Mouse (Mus musculus): ENCODE results near the gene Nkd1. TPM values are rescaled to one million over a fixed set of nuclear protein-coding genes. Genes with fewer than 3 reads are reported as not detected.

Gene Nkd1
- total RNA-seq, 2 experiments from 2014 or later = 1.3 to 1.8 TPM

DNA sequence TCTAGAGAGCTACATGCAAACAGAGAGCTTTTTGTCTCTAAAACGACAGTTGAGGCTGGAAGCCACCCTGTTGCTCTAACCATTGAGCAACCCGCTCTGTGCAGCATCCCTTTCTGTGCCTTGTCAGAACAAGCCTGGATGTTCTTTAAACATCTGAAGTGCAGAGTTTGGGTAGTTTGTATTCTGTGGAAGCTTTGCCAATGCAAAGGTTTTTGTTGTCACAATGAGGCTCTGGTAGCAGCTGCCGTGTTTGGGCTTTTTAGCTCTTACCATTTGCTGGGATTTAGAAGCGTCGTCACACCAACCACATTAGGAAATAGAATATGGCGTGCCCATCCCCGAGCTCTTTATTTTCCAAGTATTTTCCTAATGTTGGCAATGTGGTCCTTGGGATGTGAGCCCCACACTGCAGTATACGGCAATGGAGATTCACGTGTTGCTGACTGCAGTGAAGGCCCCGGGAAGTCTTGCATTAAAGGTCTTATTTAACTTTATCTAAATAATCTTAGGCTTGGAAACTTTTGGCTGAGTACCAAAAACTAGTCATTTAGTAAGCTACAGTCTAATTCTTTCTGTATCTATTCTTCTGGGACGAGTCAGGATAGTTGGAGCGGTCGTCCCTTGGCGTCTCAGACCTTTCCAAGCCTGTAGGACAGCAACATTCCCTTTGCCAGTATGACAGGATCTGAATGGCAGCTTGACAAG, 51.9 kb downstream of the Nkd1 start:
- no peak for DNase-seq (ENCODE audit: low spot score)

DNA sequence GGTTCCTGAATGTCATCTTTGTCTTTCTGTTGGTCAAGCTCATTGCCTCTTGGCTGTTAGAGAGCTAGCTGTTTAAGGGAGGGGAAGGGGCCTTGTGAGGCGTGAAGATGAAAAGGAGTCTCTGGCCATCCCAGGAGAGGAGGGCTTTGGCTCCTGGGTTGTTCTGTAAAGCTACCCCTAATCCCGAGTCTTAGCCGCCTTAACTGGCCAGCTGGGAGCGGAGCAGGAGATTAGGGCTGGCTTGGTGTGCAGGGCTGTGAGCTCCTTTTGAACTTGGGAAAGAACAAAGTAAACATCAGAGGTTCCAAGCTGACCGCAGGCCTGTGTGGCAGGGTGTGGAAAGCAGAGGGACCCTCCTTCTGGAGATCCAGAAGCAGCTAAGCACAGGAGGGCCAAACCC, 53.8 kb downstream of the Nkd1 start:
- DNase-seq (ENCODE audit: low spot score) = no peak

DNA sequence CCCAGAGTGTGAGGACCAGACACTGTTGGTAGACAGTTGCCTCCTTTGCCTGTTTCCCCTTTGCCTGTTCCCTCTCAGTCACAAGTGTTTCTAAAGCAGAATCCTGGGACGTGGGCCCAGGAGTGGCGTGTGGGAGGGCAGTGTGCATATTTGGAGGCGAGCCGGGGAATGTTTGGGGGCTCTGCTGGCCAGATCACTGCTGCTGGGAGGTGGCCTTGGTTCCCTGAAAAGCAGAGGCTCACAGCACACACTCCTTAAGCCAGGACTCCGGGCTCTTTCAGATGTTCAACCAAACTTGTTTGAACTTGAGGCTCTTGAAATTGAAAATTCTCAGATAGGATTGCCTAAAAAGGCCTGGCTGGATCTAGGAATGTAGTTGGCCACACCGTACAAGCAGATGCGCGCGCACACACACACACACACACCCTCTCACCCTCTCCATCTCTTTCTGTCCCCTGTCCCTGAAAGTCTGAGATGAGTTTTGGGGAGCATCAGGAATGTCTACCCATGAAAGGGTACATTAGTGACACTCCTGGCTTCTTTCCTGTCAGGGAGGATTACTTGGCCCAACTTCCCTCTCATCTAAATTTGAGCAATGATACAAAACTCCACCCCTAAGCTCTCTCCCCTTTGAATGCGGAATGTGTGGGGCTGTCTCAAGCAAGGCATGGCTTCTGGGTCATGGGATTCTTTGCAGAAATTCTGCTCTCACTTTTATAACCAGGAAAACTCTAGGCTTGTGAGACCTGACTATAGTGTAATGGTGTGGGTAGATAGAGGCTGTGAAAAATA, 55.4 kb downstream of the Nkd1 start:
- DNase-seq (ENCODE audit: low spot score) = peak; percentile 21

DNA sequence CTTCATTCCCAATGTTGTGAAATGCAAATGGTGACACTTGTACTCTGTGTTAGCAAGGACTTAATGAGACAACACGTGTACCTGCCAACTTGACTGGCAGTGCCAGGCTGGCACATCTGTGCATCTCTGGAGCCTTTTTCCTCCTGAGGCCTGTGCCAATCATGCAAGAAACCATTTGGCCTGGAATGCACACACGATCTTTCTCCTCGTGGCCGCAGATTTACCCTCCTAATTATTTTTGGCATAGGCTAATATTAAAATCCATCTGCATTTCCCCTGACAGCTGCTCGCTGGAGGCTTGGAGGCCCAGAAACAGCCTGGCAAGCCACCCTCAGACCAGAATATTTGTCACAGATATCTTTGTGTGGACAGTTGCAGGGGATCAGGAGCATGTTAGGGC, 56.5 kb downstream of the Nkd1 start:
- no peak for DNase-seq (ENCODE audit: low spot score)

DNA sequence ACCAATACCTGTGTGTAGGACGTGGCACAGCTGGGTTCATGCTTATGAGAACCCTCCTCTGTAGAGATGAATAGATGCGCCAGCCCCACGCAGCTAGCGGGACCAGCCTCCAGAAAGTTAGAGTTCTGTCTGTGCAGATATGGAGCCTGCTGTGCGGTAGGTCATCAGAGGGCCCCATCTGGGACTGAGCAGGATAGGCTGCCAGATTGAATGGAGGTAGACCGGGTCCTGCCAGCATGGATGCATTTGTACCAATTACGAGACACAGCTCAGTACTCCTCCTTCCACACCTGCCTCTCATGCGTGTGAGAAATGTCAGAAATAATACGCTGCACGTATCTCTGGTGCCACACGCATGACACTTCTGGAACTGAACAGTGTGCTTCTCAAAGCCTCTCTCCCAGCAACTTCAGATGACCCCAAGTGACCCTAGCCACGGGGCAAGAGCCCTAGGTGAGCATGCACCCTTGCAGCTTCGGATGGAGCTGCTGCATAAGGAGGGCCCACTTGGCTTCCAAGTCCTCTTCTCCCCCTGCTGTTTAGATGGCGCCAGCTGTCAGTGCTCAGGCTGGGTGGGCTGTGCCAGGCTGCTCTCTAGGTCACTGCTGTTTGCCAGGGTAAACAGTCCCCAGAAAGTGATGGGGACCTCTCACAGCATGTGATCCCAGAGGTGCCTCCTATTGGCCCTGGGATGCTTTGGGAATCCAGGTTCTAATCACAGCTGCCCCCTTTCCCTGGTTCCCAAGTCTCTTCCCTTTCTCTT, 57.4 kb downstream of the Nkd1 start:
- DNase-seq (ENCODE audit: low spot score) = no peak

DNA sequence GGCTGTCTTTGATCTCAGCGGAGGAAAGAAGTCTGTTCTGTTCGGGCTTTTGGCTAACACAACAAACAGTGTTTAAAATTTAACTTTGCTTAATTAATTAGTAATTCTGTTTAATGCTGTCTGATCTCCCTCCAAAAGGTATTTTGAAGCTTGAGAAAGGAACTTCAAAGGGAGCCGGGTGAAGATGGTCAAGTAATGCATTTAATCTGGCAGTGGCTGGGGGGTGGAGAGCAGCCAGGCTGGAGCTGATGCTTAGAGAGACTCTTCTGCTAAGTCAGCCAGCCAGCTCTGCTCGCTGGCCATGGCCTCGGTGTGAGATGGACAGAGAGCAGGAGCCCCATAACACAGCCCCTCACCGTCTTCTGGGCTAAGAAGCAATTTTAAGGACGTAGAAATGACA, 58.1 kb downstream of the Nkd1 start:
- no peak for DNase-seq (ENCODE audit: low spot score)

DNA sequence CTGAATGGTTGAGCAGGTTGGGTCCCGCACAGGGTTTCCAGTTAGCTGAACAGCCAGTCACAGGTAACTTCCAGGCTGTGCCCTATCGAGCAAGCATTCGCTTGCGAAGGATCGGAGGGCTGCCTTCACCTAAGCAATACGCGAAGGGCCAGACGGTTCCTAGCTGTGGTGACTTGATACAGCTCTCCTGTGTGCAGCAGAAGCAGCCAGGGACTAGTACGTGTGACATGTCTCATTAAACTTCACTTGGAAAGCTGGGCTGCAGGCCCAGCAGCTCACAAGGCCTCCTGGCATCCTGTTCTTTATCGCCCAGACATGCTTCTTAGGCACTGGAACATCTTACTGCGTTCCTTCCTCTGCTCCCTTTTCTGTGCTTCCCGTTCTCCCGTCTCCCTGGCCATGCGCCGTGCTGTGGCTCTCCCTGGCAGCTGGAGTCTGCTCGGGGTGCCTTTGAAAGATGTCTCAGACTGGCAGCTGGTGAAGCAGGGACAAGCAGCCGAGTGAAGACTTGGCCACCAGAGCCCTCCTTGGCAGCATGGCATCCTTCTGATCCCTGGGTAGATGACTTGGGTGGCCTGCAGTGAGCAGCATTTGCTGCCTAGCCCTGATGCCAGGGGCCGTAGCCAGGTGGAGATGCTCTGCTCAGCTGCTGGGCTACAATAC, 58.6 kb downstream of the Nkd1 start:
- no peak for DNase-seq (ENCODE audit: low spot score)

DNA sequence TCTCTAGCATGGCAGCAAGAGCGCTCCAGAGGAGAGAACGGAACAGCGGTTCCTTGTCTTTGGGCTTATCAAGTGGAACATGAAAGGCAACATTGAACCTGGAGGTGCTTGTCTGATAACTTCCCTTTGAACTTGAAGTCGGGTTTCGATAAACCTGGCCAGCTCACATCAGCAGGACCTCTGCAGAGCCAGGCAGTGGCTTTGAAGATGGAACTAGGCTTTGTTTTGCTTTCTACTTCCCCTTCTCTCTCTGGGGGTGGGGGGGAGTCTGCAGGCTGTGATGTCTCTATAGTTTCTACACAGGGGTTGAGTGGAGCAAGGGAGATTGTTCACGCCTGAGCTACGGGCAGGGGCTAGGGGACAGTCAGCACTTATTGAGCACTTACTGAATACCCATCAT, 59.6 kb downstream of the Nkd1 start:
- no peak for DNase-seq (ENCODE audit: low spot score)

DNA sequence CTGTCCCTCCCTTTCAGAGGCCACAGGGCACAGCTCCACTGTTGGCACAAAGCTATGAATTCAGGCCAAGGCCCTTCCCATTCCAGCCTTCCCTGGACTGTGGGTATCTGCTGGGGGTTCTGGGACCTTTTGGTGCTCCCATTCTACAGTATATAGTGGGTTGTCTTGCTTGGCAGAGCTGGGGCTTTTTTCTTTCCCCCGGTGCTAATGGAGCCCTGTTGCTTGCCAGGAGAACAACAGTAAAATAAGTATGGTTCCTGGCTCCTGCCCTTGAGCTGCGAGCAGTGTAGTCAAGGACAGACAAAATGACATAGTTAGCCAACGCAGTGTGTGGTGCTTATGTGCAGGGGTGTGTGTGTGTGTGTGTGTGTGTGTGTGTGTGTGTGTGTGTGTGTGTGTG, 62.7 kb downstream of the Nkd1 start:
- DNase-seq (ENCODE audit: low spot score) = no peak

DNA sequence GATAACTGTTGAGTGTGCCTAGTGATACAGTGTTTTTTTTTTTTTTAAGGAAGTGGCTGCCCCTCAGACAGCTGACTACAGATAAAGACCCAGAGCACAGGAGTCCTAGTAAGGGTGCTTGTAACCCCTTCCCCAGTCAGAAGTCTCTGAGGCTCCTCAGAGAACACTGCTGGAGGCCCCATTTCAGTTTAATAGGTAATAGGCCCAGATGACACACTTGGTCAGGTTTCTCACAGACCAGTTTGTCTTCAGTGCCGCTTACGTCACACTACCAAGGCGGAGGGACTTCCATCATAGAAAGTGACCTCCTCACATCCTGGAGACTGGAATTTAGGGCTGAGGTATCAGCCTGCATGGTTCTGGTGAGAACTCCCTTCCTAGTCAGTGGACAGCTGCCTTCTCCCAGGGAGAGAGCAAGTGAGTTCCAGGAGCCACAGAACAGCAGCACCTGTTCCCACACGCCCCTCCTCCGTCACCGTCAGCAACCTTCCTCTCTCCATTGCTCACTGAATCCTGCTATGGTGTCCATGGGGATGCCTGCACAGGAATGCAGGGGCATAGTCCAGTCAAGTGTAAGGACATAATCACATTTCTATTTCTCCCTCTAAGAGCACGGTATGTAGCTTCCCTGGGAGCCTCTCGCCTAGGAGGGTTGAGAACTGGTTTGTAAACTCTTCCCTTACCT, 67.2 kb downstream of the Nkd1 start:
- DNase-seq (ENCODE audit: low spot score) = no peak

DNA sequence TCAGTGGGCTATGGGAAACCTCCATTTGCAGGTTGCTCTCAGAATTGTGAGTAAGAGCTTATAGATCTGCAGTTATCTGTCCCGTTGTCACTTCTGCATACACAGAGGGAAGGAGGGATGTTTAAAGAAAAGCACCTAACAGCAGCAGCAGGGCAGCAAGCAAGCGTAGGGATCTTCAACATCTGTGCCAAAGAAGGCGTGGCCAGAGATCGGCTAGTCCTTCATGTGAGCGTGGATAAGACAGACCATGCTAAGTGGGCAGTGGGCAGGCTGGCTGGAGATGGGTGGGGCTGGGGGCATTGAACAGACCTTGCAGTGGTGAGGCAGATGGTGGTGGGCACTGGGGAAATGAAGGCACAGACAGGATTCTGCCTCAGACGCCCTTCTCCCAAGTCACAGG, 69.1 kb downstream of the Nkd1 start:
- no peak for DNase-seq (ENCODE audit: low spot score)

DNA sequence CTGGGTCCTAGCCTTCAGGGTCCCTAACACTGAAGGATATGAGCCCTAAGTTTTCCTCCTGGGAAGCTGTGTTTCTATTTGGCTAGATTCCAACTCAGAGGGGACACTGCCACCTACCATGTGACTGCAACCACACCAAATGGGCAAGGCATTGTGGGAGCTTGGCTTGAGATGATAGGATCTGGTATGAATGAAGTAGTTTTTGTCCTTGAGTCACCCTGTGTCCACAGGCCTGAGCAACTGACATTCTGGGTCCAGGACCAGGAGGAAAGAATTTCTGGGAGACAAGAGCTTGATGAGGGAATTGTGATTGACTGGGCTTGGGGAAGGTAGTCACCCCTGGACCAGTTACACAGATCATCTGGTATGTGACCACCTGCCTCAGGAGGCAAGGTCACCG, 72.8 kb downstream of the Nkd1 start:
- no peak for DNase-seq (ENCODE audit: low spot score)

DNA sequence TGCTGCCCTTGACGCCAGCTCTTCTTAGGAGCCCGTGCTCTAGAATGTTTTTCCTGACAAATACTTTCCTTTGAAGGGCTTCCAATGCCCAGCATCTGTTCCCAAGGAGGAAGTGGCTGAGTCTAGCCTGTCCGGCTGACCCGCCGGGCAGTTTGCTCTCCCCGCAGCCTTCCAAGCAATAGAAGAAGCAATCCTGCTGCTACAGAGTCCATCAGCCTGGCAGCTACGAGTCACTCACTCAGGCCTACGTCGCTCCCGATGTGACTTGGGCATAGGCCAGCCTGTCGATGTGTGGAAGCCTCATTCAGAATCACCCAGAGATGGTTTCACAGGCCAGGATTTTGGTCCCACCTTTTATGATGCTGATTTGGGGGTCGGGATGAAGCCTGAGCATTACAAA, 74.9 kb downstream of the Nkd1 start:
- DNase-seq (ENCODE audit: low spot score) = no peak

DNA sequence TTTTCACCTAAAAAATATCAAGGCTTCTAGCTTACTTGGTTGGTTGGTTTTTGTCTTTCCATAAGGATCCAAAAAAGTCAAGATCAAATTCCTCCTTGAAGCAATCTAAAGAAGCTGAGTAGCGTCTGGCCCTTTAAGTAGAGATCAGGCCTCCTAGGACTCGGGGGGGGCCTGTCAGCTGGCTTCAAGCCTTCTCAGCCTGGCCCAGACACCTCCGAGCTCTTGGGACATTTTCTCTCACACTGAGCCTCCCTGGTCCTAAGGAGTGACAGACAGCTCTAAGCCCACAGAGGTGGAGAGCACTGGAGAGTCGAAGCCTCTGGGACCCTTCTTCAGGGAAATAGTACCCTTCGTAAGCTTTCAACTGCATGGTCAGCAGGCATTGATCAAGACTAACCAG, 77.4 kb downstream of the Nkd1 start:
- DNase-seq (ENCODE audit: low spot score) = no peak

DNA sequence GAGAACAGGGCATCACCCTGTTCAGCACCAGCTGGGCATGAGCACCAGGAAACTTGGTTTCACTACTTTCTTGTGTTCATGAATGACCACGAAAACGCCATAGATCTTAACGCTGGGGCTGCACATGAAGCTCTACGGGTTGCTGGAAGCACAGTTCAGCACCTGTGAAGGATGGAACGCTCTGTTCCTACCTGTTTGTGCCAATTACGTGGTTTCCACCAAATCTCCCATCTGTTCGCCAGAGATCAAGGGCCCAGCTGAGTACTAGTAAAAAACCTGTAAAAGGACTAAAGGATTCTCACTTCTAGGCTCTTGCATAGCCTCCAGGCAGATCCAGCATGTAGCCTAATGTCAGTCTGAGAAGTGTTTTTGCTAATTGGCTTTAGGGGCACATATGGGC, 78.3 kb downstream of the Nkd1 start:
- no peak for DNase-seq (ENCODE audit: low spot score)

DNA sequence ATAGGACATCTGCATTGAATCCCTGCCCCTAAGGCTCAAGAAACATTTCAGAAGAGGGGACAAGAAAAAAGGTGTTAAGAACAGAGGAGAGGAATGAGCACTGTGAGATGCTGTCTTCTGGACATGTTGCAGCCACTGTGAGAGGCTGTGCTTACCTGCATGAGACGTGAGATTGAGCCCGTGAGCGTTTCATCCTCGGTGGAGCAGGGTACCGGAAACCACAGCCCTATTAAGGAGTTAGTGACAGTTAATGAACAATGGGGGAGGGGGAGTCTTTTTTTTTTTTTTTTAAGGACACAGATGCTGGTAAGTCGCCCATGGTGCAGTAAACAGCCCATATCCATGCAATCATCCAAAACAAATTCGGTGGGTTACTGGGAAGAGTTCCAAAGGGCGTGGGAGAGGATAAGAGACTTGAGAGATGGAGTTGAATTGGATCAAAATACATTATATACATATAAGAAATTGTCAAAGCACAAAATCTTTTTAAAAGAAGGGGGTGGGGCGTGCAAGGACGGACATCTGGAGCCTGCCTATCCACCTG, 82.4 kb downstream of the Nkd1 start:
- no peak for DNase-seq (ENCODE audit: low spot score)

DNA sequence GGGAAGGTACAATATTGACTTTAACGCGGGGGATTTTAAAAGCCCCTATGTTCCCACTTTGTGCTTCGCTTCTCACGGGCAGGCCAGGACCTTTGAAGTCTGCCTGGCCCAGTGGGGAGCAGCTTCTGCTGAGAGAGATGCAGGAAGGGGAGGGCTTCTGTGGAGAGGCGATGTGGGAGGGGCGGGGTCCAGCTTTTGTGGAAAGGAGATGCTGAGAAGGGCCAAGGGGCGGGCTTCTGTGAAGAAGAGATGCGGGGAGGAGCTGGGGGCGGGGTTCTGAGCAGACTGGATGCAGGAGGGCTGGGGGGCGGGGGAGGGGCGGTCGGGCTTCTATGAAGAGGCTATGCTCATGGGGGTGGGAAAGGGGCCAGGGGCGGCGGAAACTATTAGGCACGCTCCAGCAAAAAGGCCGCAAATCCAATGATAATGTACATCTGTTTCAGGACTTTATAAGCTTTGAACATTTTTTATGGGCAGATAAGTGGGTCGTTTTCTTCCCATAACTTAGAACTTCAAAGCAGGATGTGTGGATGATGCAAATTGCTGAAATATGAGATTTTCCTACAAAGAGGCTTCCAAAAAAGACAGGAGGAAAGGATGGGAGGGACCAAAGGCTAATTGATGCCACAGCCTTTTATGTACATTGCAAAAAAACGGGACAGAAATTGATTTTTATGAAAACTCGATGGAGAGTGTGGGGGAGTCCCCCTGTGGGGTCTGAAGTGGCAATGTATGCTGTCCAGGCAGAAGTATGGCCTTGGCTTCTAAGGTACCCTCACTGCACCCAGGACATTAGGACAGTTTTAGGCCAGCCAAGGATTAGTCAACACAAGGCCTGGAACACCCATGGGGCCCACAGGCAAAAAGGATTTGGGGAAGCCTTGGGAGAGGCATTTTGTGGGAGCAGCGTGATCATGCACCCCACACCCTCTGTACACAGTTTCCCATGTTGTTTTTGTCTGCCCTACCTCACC, 83.2 kb downstream of the Nkd1 start:
- peak; percentile 22 for DNase-seq (ENCODE audit: low spot score)

DNA sequence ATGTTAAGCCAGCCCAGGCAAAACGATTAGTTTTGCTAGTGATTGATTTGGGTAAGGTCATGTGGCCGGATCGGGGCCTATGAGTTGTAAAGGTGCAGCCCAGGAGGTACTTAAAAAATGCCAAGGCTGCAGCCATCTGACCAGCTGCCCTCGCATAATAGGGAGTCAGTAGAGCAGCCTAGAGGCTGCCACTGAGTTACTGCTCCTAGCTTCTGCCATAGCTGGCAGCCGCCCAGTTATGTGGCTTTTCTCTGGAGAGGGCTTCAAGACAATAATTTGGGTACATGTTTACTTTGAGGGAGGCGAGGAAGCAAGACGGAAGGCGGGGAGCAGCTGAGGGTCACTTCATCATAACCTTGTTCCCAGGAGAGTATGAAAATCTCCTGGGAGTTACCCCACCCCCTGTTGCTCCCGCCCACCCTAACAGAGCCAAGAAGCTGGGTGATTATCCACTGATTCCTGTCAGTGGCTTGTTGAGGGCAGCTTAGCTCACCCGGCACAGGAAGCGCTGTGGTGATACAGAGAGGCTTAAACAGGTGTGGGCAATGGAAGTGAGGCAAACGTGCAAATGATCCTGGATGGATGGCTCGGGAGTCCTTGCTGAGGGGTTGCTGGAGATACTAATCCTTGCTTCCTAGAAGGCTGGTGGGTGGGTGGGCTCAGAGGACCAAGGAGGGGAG, 84.3 kb downstream of the Nkd1 start:
- no peak for DNase-seq (ENCODE audit: low spot score)

DNA sequence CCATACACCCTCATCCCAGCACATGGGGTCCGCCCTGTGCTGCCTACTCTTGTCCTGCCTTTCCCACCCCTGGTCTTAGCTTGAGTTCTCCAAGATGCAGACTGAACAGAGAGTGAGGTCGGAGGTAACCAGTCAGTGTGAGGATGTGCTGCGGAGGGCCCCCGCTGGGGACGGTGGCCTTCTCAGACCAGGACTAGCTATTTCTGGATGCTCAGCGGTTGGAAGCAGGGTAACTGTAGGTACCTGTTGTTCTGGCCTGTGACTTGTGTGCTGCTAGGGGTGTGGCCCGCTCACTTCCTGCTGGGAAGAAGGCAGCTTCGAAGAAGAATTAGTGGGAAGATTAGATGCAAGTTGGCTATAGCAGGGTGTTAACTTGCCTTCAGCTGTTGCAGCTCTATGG, 87.9 kb downstream of the Nkd1 start:
- no peak for DNase-seq (ENCODE audit: low spot score)

Measured in gastrocnemius, adult 18-20 months (tissue).